Mouse (Mus musculus): ENCODE results near the gene Dut.

Dut gene

GRCm38 (mm10) chr2:125247108-125247961 is at the start of gene Dut:
Gene Dut, plus strand, starts transcription at chr2:125247190.
- peak; percentile 95 for DNase-seq

- no peak for DNase-seq
Observed at GRCm38 (mm10) chr2:125208894-125209596, 37.9 kb upstream of the Dut start.

DNA sequence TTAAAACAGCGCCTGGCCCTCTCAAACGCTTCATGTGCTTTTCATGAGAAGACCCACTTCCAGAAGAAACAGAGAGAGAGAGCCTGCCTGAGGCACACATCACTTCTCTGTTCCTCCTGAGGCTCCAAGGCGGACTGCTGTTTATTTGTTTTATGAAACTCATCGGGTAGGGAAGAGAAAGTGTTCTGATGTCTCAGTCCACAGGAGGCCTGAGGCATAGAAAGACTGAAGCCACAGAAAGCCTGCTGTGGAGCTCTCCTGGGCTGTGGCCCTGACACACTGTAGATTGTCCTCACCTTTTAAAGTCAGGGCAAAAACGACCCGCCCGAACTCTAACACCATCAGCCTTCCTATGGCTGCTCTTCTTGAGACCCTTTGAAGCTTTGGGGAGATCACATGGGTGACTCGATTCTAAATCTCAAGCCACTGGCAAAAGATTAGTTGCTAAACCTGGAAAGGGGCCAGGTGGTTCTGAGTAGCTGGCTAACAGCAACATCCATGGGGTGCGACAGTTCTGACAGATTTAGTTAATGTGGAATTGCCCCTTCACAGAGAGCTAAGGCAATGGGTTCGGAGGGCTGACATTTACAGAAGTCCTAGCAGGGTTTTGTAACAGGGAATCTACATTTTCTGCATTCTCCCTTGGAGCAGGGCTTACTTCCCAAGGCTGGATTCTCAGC is 35.0 kb upstream of the Dut start:
- no peak for DNase-seq

DNA sequence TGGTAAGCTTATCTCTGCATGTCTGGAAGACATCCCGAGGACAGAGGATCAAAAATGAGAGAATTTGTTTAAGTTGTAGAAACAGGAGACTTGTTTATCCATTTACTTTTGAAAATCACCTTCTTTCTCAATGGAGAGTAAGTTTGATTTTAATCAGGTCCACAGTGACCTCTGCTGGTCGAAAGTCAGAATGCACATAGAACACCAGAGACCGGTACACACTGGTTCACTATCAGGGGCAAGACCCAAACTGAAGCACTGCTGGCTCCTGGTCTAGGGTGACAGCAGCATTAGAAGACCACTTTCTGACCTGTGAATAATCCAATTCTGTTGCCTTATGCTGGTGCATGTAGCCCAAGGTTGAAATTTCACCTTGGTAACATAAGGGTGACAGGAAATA is 32.4 kb upstream of the Dut start:
- peak; percentile 87 for DNase-seq

DNA sequence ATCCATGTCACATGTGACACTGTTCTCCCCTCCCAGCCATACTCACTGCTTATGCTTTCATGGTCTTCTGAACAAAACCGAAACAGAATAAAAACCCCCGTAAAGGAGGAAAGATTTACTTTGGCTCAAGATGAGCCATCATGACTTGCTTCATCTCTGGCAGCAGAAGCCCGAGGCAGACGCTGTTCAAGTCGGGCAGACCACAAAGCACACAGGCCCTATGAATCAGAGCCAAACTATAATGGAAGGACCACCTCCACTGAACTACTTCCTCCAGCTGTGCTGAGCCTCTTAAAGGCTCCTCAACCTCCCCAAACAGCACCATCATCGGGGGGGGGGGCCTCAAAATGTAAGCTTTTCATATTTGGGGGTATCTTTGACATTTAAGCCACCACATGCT is 29.7 kb upstream of the Dut start:
- DNase-seq, result no peak

DNA sequence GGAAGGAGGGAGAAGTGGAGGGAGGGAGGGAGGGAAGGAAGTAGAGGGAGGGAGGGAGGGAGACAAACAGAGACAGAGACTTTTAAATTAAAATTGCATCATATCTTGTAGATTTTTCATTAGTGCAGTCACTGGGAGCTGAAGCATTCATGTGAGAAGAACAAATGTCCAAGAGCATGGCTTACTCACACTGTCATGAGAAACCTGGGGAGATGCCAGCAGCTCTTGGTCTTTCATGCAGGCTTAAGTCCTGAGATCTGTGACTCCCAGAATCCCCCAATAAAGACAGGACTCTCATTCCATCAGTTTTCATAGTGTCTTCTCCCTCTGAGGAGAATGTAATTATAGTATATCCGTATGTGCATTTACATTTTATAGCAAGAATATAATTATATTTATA is 28.4 kb upstream of the Dut start:
- DNase-seq, result no peak

- no peak for DNase-seq
Observed at GRCm38 (mm10) chr2:125219268-125219667, 27.7 kb upstream of the Dut start.

DNA sequence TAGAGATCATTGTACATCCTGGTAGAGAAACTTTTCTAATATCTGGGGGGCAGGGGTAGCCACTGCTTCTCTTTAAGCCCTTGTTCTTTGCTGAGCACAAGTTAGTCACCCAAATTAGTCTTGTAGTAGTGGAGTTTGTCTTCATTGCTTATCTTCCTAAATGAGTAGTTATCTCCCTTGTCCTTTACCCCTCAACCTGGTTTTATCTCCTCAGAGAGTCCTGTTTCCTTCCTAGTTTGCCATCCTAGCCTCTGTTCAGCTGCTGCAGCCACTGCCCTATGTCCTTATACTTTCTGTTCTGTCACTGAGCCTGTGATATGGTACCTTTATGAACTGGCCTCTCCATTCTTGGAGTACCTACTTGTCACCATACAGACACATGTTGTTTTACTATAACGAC is 25.3 kb upstream of the Dut start:
- no peak for DNase-seq

DNA sequence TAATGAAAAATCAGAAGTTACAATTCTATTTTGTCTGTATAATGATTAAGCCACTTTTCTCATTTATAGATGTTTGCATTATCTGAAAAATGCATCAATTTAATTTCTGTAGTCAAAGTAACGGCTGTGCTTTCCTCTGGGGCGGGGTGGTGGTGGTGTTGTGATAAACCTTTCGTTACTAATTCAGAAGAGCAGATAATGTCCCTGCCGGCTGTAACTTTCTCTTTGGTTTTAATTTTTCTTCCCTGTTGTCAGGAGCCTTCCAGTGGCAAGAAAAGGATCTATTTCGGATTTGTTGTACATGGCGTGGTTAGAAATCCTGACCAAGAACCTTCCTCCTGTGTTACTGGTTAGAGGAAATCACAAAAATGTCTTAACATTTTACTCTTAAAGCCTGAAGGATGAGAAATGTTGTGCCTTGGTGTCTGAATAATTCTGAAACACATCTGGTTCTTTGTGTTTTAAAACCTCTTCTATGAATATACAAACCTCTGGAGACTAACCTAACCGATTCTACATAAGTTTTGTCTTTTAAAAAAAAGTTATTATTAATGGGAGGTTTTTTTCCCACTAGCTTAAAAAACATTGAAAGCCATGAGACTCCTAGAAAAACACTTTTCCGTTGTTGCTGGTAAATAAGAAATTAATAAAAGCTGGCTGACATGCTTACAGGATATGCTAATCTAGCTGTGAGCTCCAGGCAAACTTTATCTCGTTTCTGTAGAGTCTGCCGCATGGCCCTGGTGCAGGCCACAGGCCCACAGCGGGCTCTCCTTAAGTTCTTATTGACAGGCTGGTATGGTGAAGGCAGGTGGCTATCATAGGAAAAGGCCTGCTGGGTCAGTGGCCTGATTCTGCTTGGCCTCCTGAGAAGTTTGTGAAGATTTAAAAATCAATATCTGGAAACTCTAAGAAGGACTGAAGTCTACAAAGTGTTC is 18.2 kb upstream of the Dut start:
- DNase-seq, result no peak

- DNase-seq, result no peak
Observed at GRCm38 (mm10) chr2:125232183-125232582, 14.8 kb upstream of the Dut start.

GRCm38 (mm10) chr2:125233537-125233936 is 13.5 kb upstream of the Dut start:
- no peak for DNase-seq

GRCm38 (mm10) chr2:125234049-125234448 is 12.9 kb upstream of the Dut start:
- no peak for DNase-seq

GRCm38 (mm10) chr2:125245545-125246285 is 1.3 kb upstream of the Dut start:
- DNase-seq, result no peak

GRCm38 (mm10) chr2:125246669-125247068 is 321 bp upstream of the Dut start:
- no peak for DNase-seq

DNA sequence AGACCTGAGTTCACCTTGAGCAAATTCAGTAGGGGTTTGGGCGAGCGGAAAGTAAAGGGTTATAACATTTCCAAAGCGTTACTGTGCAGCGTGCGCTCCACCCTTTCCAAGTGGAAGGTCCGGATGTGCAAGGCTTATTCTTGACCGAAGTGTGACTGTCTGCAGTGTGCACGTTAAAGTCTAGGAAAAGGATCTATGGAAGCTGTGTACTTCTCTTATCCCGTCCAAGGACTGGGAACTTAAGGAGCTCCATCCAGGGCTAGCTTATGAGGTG is 909 bp downstream of the Dut start:
- DNase-seq, result no peak

GRCm38 (mm10) chr2:125248256-125248655 is 1.3 kb downstream of the Dut start:
- no peak for DNase-seq

DNA sequence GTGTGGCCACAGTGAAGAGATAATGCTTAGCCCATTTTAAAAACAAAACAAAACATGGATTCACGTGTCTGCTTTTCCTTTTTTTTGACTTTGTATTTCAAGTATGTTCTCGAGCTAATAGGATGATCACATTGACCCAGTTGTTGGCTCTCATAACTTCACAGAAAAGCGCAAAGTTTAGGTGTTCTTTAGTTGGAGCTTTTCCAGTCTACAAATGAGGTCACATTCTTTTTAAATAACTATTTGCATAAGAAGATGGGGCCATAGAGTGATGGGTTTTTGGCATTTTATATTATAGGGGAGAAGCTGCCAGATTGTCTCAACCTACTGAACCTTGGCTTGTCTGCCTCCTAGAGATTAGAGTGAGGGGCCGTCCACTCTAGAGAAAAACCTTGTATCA is 2.3 kb downstream of the Dut start:
- no peak for DNase-seq

GRCm38 (mm10) chr2:125249874-125250273 is 2.9 kb downstream of the Dut start:
- DNase-seq, result no peak

DNA sequence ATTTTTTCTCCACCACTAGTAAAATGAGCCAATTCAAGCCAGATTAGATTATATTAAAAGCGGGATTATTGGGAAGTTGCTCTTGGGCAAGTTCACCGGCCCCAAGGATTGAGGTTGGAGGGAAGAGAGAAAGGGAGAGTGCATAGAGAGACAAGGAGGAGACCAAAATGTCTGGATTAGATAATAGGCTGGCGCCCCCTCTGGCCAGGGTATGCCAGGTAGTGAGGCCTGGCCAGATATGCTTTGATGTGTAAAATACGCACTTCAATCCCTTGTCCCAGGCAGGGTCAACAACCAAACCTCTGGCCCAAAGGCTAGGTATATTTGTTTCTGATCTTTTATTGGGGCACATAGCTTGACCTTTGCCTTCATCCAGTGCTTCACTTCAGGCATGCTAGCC is 4.8 kb downstream of the Dut start:
- DNase-seq, result no peak

DNA sequence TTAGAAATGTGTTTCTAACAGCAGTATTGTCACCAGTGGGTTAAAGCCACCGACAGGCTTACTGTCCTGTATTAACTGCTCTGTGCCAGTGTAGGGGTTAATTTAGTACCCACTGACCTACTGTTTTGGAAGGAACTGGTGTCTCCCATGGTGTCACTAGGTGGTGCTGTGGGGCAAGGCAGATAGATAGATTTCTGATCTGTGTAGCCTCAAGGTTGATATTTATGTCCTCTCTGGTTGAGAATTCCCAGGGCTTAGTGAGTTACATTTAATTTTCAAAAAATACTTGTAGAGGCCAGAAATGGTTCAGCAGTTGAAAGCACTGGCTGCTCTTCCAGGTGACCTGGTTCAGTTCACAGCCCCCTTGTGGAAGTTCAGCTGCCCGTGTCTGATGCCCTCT is 5.3 kb downstream of the Dut start:
- peak; percentile 80 for DNase-seq

DNA sequence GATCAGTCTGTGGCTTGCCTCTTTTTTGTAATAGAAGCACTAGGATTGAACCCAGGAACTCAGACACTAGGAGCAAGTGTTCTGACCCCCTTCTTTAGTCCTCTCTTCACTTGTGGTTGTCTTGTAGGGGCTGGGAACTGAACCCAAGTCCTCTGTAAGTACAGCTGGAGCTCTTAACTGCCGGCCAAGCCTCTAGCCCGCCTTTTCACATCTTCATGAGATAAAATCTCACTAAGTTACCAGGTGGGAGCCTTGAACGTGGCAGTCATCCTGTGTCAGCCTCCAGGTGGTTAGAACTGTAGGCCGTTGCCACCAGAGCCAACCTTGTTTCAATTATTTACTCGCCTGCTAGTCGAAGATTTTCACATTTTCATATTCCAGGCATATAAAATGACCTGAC is 6.7 kb downstream of the Dut start:
- no peak for DNase-seq

GRCm38 (mm10) chr2:125254630-125255029 is 7.6 kb downstream of the Dut start:
- DNase-seq, result no peak

All from lung, postnatal 36 days (tissue).